Mouse (Mus musculus): ENCODE results near the gene Atp9a.
A peak's percentile ranks its signal among the peaks of the same experiment; 100 is the strongest.

The Atp9a gene

DNA sequence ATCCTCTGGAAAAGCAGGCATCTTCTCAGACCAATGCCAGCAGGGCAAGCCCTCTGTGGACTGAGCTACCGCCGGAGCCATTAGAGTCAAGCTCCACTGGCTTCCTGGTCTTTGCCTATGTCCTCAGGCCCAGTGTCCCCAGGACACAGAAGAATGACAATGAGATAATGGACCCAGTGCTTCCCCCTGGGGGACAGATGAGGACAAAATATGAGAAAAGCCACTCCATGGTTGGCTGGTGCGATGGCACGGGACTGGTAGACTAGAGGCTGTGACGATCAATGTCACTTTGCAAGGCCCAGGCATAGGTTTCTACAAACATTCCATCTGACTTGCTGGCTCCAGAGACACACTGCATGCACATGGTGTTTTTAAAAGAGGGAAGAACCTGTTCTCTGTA is 149.2 kb downstream of the Atp9a start:
- peak in 1 of 2 experiments; percentile 46 for DNase-seq

DNA sequence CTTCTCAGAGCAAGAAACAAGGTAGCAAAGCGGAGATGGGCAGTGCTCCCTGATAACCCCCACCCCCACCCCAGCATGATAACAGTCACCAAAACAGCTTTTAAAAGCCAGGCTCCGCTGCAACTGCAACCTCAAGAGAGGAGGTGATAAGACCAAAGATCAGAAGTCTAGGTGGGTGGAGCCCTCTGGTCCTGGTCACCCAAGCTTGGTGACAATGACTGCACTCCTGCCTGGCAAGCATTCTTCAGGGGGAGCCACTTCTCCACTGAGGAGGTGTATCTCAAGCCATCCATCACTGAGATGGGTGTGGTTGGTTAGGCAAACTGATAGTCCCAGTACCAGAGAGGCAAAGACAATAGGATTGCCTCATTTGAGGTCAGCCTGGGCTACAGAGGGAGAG is 151.1 kb downstream of the Atp9a start:
- no peak for DNase-seq

DNA sequence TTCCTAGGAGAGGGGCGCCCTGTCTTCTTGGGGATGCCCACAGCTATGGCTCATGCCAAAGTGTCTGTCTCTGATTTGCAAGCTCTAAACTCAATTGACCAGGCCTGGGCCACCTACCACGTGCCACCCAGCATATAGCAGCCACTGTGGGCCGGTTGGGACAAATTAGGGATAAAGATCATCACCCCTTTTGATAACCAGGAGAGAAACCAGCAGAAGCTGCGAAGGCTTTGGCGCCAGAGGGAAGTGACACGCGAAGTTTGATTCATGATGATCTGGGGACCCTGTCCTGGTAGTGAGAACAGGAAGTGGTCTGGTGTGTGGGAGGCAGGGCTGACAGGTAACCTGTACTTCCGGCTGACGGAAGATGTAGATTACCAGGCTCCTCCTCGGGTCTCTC is 151.7 kb downstream of the Atp9a start:
- no peak for DNase-seq

DNA sequence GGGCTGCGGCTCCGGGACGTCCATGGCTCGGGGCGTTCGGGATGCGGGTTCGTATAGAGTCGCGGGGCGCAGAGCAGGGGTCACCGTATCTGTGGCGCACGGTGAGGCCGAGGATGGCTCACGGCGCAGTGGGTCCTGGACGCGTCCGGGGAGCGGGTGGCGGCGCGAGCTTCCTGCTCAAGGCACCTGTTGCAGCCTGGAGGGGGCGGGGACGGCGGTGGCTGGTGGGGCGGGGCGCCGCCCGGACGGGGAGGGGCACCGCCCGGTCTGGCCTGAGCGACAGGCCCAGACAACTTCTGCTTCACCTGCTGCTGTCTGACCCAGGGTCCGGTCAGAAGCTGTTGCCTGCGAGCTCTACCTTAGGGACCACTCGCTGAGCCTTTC is 152.0 kb downstream of the Atp9a start:
- peak; percentile 75 to 91 for DNase-seq

DNA sequence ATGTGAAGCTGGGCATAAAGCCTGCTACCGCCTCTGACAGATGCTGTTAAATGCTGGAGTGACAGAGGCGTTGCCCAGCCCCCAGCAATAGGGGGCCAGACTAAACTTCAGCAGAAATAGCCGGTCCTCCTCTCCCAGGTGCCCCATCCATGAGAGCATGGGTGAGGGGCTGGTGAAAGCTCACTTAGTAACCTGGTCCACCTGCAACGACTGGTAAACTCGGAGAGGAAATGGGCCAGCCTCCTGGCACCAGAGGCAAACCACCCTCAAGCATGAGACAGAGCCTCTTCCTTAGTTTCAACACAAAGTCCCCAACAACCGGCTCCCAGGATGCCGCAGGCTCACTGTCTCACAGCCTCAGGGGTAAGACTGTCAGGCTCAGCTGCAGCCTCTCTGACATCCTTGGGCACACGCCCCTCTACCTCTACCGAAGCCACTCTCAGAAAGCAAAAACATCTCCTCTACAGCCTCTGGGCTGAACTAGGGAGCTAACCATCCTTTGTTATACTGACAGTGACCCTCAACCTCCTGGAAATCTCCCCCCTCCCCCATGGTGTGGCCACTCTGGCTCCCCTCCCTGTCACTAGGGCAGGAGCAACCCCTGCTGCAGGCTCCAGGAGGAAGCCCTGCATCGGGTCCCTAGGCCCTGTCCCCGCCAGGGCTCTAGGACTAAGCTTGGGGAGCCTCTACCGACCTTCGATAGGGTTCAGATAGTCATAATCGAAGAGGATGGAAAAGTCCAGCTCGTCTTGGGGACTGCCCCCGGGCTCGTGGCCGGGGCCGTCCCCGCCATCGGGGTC is 152.6 kb downstream of the Atp9a start:
- DNase-seq = peak in 1 of 2 experiments; percentile 39

DNA sequence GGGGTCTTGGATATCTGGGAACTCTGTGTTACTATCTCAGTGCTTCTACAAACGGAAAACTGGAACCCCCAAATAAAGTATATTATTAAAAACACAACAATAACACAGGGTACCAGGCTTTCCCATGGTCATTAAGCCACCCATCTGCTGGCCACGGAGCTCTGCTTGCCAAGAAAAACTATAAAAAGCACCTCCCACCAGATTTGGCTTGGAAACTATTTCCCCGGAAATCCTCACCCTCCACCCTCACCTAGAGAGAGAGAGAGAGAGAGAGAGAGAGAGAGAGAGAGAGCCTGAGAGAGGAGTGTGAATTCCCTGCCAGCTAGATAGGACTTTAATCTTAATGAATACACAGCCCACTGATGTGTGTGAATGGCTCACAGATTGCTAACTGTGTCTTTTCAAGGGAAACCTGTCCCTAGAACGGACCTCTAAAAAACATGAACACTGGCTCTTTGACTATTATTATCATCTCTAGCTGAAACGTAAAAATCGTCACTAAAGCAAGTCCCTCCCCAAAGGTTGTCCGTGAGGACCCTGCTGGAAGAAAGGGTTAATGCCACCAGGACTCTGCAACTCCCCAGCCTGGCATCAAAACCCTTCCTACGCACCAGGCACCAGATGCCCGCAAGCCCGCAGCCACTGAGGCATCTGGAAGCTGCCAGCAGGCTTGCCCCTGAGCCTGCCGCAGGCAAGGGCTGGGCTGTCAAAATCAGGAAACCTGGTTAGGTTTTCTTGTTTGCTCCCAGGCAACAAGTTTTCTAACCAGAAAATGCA is 153.4 kb downstream of the Atp9a start:
- DNase-seq = no peak

DNA sequence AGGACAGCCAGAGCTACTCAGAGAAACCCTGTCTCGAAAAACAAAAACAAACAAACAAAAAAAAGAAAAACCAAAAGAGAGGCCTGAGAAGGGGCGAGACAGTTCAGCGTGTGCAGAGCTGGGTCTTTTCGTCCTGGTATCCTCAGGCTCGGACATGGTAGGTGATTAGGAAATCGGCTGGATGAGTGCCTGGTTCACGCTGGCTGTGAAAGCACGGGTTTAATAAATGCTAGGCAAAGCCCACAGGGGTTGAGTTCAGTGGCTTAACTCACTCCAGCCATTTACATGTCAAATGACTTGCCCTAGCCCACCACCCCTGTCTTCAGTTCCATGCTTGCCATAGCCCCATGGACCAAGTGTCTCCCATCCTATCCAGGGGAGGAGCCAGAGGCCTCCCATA is 155.1 kb downstream of the Atp9a start:
- DNase-seq = peak; percentile 57 to 60

DNA sequence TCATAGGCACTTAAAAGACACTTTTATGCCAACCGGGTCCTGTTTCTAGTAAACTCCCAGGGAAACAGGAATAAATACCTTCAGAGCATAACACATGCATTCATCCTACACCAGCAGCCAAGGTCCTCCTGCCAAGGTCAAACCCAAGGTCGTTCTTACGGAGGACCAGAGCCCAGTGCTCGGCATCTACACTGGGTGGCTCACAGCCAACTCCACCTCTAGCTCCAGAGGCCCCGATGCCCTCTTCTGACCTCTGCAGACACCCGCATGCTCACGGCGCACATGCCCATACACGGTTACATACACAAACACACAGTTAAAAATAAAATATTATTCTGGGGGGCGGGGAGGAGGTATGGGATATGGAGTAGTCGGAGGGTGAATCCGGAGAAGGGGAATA is 155.7 kb downstream of the Atp9a start:
- DNase-seq = peak in 1 of 2 experiments; percentile 54

DNA sequence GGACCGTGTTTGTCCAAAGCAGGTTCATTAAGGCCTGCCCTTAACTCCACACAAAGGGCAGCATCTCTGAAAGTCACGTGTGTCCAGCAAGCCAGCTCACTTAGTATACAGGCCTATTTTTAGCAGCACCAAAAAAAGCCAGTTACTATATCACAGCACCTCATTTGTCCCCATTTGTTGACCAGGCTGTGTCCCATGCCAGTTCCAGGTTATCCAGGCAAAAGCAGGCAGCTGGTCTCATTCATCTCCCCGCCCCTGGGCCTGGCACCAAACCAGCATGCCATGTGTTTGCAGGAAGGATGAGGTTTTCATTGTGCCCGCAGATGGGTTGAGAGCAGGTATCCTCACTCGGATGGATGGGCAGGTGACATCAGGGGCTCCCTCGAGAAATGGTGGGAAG is 157.4 kb downstream of the Atp9a start:
- DNase-seq = peak in 1 of 2 experiments; percentile 39

Data from kidney, postnatal 36 days (tissue).